Mouse (Mus musculus) ES-E14 (cell line): Measurements from ENCODE around the gene Igdcc3. TPM values are rescaled to one million over a fixed set of nuclear protein-coding genes. Genes with fewer than 3 reads are reported as not detected.
A peak's percentile ranks its signal among the peaks of the same experiment; 100 is the strongest.

Experiments used
- DNase-seq: peaks from one replicate; pipeline ENCODE4 v3.0.0-alpha.2; 2013; ENCODE audit warnings: low read depth, low spot score
- H3K27ac ChIP-seq: 2 replicates; pipeline ENCODE4 v1.5.1; 2012; ENCODE audit warnings: low read depth, mild to moderate bottlenecking, low read length, moderate library complexity, mixed read lengths; ENCODE audit not compliant: poor library complexity, insufficient read depth, severe bottlenecking
- H3K36me3 ChIP-seq: 2 replicates; pipeline ENCODE4 v1.6.1; 2012; ENCODE audit warnings: mild to moderate bottlenecking, low read length, moderate library complexity, mixed read lengths; ENCODE audit not compliant: control insufficient read depth, poor library complexity, insufficient read depth, severe bottlenecking
- H3K4me1 ChIP-seq, 2 experiments: fragments of 150-350 bp in 1 of 2; sonication (generic) in 1 of 2; 2 replicates each; pipeline ENCODE4 v1.6.1; 2012; ENCODE audit warnings: low read length in 2 of 2, mild to moderate bottlenecking in 1 of 2, mixed read lengths in 1 of 2; ENCODE audit not compliant: control insufficient read depth in 2 of 2, insufficient read depth in 2 of 2, poor library complexity in 1 of 2
- H3K4me3 ChIP-seq, 2 experiments: fragments of 150-350 bp in 1 of 2; sonication (generic) in 1 of 2; 2 replicates each; pipeline ENCODE4 v1.5.1; 2012; ENCODE audit warnings: low read length in 2 of 2, low read depth in 1 of 2, mild to moderate bottlenecking in 1 of 2, mixed read lengths in 1 of 2; ENCODE audit not compliant: insufficient read depth in 1 of 2, poor library complexity in 1 of 2, severe bottlenecking in 1 of 2
- H3K9ac ChIP-seq: 2 replicates; pipeline ENCODE4 v1.6.1; 2012; ENCODE audit warnings: low read depth, mild to moderate bottlenecking, low read length, mixed read lengths; ENCODE audit not compliant: poor library complexity, insufficient read depth, severe bottlenecking
- H3K9me3 ChIP-seq: fragments of 150-350 bp; sonication (generic); 2 replicates; pipeline ENCODE4 v1.6.1; 2012; ENCODE audit warnings: low read depth, mild to moderate bottlenecking, low read length; ENCODE audit not compliant: control insufficient read depth, insufficient read depth
- CHD2 ChIP-seq: IDR thresholded peaks from 2 replicates; pipeline ENCODE4 v1.6.1; 2014; ENCODE audit warnings: mild to moderate bottlenecking, low read depth, low read length, inconsistent platforms
- HCFC1 ChIP-seq: IDR thresholded peaks from 2 replicates; pipeline ENCODE4 v1.6.1; 2012; ENCODE audit warnings: low read length, inconsistent platforms, borderline replicate concordance; ENCODE audit not compliant: insufficient read depth
- MAFK ChIP-seq: IDR thresholded peaks from 2 replicates; pipeline ENCODE4 v1.6.1; 2014; ENCODE audit warnings: mild to moderate bottlenecking, low read depth, low read length, inconsistent platforms; ENCODE audit not compliant: insufficient read depth
- ZC3H11A ChIP-seq: IDR thresholded peaks from 2 replicates; pipeline ENCODE4 v1.6.1; 2012; ENCODE audit warnings: low read depth, mild to moderate bottlenecking, inconsistent platforms, low read length, borderline replicate concordance
- ZNF384 ChIP-seq: IDR thresholded peaks from 2 replicates; pipeline ENCODE4 v1.6.1; 2012; ENCODE audit warnings: low read depth, low read length, inconsistent platforms
- in situ Hi-C, 2 experiments: fragments of 600-800 bp; cut with MboI; formaldehyde crosslinking; loops; one replicate each; pipeline ENCODE4 v1.15.1; 2025; ENCODE audit warnings: low sequenced_read_pairs in 2 of 2, inconsistent platforms in 1 of 2; ENCODE audit not compliant: unreplicated experiment in 2 of 2
- total RNA-seq: library from RNA; depleted of rRNA; stranded (reverse); fragments of 300-350 nt; gene quantifications from 2 replicates; pipeline ENCODE4 v1.2.3, GENCODE M21; 2012

The Igdcc3 gene
- total RNA-seq, 1 experiment, result 6.0 TPM

- TF ChIP-seq MAFK (no peak), HCFC1 (no peak)
- no peaks in the 10 kb centered on the region for H3K36me3 ChIP-seq
- no peaks in the 10 kb centered on the region for H3K9me3 ChIP-seq
- no peak overlapping the region for H3K27ac ChIP-seq
- no peak for DNase-seq
- in situ Hi-C loops, result no loop called here
- no peak overlapping the region for H3K4me3 ChIP-seq
- peaks cover 7 to 33% of the 10 kb centered on the region in 2 experiments for H3K4me1 ChIP-seq
- H3K9ac ChIP-seq, result no peak overlapping the region
Observed at GRCm38 (mm10) chr9:65152711-65153330, 11.8 kb downstream of the Igdcc3 start.

GRCm38 (mm10) chr9:65153331-65153711, 12.3 kb downstream of the Igdcc3 start:
- in situ Hi-C loops, result no loop called here
- DNase-seq, result no peak
- no peak overlapping the region for H3K4me3 ChIP-seq
- TF ChIP-seq CHD2 (no peak), ZNF384 (no peak), HCFC1 (no peak), MAFK (no peak), ZC3H11A (no peak)
- no peaks in the 10 kb centered on the region for H3K9me3 ChIP-seq
- no peak overlapping the region for H3K9ac ChIP-seq
- H3K36me3 ChIP-seq, result no peaks in the 10 kb centered on the region
- H3K4me1 ChIP-seq, result peaks cover 7 to 35% of the 10 kb centered on the region in 2 experiments
- no peak overlapping the region for H3K27ac ChIP-seq

- Histone ChIP-seq H3K9me3 (no peaks in the 10 kb centered on the region), H3K4me3 (no peak overlapping the region), H3K27ac (no peak overlapping the region), H3K4me1 (peaks cover 9 to 39% of the 10 kb centered on the region in 2 experiments), H3K36me3 (no peaks in the 10 kb centered on the region), H3K9ac (no peak overlapping the region)
- no peak for DNase-seq
- in situ Hi-C loops, result no loop called here
- TF ChIP-seq ZNF384 (no peak), HCFC1 (no peak), ZC3H11A (no peak), MAFK (no peak), CHD2 (no peak)
Observed at GRCm38 (mm10) chr9:65154692-65155455, 13.9 kb downstream of the Igdcc3 start.

GRCm38 (mm10) chr9:65156604-65157003, 15.6 kb downstream of the Igdcc3 start:
- no peaks in the 10 kb centered on the region for H3K36me3 ChIP-seq

More at GRCm38 (mm10) chr9:65156604-65157003, 15.6 kb downstream of the Igdcc3 start:
- Histone ChIP-seq H3K4me1 (peaks cover 12 to 44% of the 10 kb centered on the region in 2 experiments), H3K9ac (no peak overlapping the region), H3K9me3 (no peaks in the 10 kb centered on the region), H3K27ac (no peak overlapping the region), H3K4me3 (peak overlapping the region in 1 of 2 experiments; percentile 23; a peak in 1 of 4 replicates)
- TF ChIP-seq CHD2, result no peak
- TF ChIP-seq ZC3H11A, result no peak
- no peak for TF ChIP-seq HCFC1
- no peak for TF ChIP-seq MAFK
- no peak for TF ChIP-seq ZNF384
- in situ Hi-C loops, result no loop called here
- no peak for DNase-seq
